Mouse (Mus musculus): ENCODE data around the gene Tmem240. TPM values are rescaled to one million over a fixed set of nuclear protein-coding genes. Genes with fewer than 3 reads are reported as not detected.

Tmem240 gene
- polyA plus RNA-seq, 1 experiment from 2014 or later, result 0.15 TPM

- Histone ChIP-seq H3K9me3 (ENCODE audit: control insufficient read depth, low read length) (no peaks in the 10 kb centered on the region), H3K4me1 (replicated peaks; ENCODE audit: control insufficient read depth, insufficient read depth, low read length) (peaks cover 18% of the 10 kb centered on the region), H3K27ac (ENCODE audit: low read length) (peak within 1 kb of the TSS; percentile 45), H3K4me3 (ENCODE audit: low read length) (peak within 1 kb of the TSS; percentile 85), H3K36me3 (ENCODE audit: control insufficient read depth, insufficient read depth, low read length) (peaks cover 4% of the 10 kb centered on the region), H3K9ac (ENCODE audit: low read length) (peak within 1 kb of the TSS; percentile 82), H3K4me2 (ENCODE audit: low read depth, low read length) (peak within 1 kb of the TSS; percentile 98), H3K27me3 (ENCODE audit: control insufficient read depth, insufficient read depth, low read depth, low read length) (no peaks in the 10 kb centered on the region)
- ATAC-seq (ENCODE audit: low read depth), result peak; percentile 99
- WGBS, result under 1% methylated on average over 63 of the region's 68 CpGs
Observed at GRCm38 (mm10) chr4:155760613-155761355, 26.2 kb downstream of the Tmem240 start, which contains the start of gene Atad3a. Gene Atad3a, minus strand, starts transcription at chr4:155761093.

DNA sequence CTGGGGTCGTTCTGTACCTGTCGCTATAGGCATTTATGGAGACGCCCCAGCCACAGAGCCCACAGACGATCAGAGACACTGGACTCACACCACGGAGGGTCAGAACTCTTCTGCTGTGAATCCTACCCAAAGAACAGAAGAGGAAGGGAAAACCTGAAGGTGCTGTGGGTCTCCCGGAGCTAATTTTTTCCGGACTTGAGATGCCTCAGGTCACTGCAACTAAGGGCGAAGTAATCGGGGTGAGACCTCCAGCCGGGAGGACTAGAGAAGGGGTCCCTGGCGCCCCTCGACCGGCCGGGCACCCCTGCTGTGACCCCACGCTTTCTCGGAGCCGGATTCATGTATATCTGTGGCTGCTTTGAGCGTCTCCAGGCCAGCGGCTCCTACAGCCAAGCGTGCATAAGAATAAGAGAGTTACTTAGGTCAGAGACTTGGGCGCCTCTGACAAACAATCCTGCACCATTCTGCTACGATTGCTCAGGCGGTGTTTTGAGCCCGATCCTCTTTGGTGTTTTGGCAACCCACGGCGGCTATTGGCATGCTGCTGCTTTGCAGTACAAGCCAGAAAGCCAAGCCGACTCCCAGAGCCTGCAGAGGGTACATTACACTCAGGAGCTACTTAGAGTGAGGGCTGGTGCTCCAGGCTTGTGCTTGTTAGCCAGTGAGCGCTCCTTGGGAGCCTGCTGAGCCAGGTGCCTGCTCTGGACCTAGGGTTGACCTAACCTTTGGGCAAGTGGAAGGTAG, 26.9 kb downstream of the Tmem240 start:
- peaks cover 18% of the 10 kb centered on the region for H3K4me1 ChIP-seq (replicated peaks; ENCODE audit: control insufficient read depth, insufficient read depth, low read length)
- no peaks in the 10 kb centered on the region for H3K9me3 ChIP-seq (ENCODE audit: control insufficient read depth, low read length)
- peaks cover under 1% of the 10 kb centered on the region for H3K36me3 ChIP-seq (ENCODE audit: control insufficient read depth, insufficient read depth, low read length)
- H3K27me3 ChIP-seq (ENCODE audit: control insufficient read depth, insufficient read depth, low read depth, low read length), result no peaks in the 10 kb centered on the region
- ATAC-seq (ENCODE audit: low read depth), result 0 out of 2 replicates have a peak, but pooled peaks have one; percentile 3
- peak overlapping the region; percentile 81 for H3K9ac ChIP-seq (ENCODE audit: low read length)
- 2% methylated on average over 28 of the region's 28 CpGs for WGBS
- peak overlapping the region; percentile 98 for H3K4me2 ChIP-seq (ENCODE audit: low read depth, low read length)
- H3K27ac ChIP-seq (ENCODE audit: low read length), result peak overlapping the region; percentile 45; the same call in 1 of the 2 replicates
- peak overlapping the region; percentile 85 for H3K4me3 ChIP-seq (ENCODE audit: low read length)

DNA sequence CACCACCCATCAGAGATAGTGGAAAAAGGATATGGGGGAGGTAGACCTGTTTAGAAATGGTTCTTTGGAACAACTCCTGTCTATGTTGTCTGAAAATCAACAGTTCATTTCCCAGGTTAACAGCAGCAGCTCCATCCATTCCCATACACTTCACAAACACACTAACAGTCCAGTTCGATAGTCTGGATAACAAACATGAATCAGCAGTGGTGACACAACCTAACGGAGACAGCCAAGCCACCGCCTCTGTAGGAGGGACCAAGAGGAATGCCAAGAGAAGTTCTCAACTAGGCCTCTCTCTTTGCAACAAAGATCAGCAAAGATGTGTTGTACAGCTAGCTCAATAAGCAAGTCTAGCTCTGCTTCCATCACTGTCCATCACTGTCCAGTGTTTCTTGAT, 27.8 kb downstream of the Tmem240 start:
- Histone ChIP-seq H3K9me3 (ENCODE audit: control insufficient read depth, low read length) (no peaks in the 10 kb centered on the region), H3K27ac (ENCODE audit: low read length) (no peak overlapping the region), H3K4me3 (ENCODE audit: low read length) (no peak overlapping the region), H3K36me3 (ENCODE audit: control insufficient read depth, insufficient read depth, low read length) (no peaks in the 10 kb centered on the region), H3K9ac (ENCODE audit: low read length) (no peak overlapping the region), H3K27me3 (ENCODE audit: control insufficient read depth, insufficient read depth, low read depth, low read length) (no peaks in the 10 kb centered on the region), H3K4me1 (replicated peaks; ENCODE audit: control insufficient read depth, insufficient read depth, low read length) (peaks cover 18% of the 10 kb centered on the region), H3K4me2 (ENCODE audit: low read depth, low read length) (no peak overlapping the region)
- 78% methylated on average over 3 of the region's 3 CpGs for WGBS
- ATAC-seq (ENCODE audit: low read depth), result no peak

DNA sequence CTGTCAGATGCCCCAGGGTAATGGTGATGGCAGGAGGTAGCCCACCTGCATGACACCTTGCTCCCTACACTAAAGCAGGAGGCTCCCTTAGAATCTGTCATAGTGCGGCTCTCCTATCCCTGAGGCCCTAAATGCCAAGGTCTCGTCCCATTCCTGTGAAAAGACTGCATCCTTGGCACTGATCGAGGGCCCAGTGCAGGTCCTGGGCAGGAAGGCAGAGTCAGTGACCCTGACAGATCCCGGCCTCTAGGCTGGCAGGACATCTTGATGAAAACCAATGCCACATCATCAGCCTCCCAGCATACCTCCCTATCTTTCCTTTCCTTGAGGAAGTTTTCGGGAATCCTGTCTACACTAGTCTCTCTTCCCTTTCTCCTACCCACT, 34.9 kb downstream of the Tmem240 start:
- Histone ChIP-seq H3K4me3 (ENCODE audit: low read length) (peak overlapping the region; percentile 53), H3K36me3 (ENCODE audit: control insufficient read depth, insufficient read depth, low read length) (no peaks in the 10 kb centered on the region), H3K9ac (ENCODE audit: low read length) (peak overlapping the region; percentile 75; the same call in 1 of the 2 replicates), H3K4me2 (ENCODE audit: low read depth, low read length) (peak overlapping the region; percentile 74), H3K4me1 (replicated peaks; ENCODE audit: control insufficient read depth, insufficient read depth, low read length) (peaks cover 14% of the 10 kb centered on the region), H3K27me3 (ENCODE audit: control insufficient read depth, insufficient read depth, low read depth, low read length) (peaks cover 17% of the 10 kb centered on the region), H3K27ac (ENCODE audit: low read length) (no peak overlapping the region), H3K9me3 (ENCODE audit: control insufficient read depth, low read length) (no peaks in the 10 kb centered on the region)
- ATAC-seq (ENCODE audit: low read depth), result no peak
- 57% methylated on average over 5 of the region's 5 CpGs for WGBS

DNA sequence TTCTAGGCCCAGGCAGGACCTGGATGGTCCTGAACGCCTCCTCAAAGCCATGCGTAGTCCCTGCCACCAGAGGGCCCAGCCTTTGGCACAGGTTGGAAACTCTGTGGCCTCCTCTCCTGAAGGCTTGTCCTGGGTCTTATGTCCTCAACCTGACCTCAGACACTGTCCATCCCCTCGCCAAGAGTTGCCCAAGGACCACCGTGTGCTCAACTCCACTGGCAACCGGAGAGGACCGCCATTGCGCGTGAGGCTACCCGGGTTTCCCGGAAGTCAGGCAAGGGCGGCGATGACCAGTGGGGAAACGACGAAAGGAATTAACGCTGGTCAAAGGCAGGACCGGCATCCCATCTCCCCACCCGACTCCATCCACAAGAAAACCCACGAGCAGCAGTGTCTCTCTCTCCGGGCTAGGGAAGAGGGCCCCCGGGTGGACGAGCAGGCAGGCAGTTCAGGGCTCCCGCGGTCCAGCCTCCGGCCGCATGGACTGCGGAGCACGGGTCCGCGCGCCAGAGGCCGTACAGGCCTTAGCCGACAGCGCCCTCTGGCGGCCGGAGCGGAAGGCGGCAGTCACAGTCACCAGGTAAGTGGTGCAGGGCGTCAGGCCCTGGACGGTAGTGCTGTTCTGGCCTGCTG, 35.4 kb downstream of the Tmem240 start:
- H3K27me3 ChIP-seq (ENCODE audit: control insufficient read depth, insufficient read depth, low read depth, low read length), result peaks cover 17% of the 10 kb centered on the region
- H3K36me3 ChIP-seq (ENCODE audit: control insufficient read depth, insufficient read depth, low read length), result no peaks in the 10 kb centered on the region
- no peaks in the 10 kb centered on the region for H3K9me3 ChIP-seq (ENCODE audit: control insufficient read depth, low read length)
- H3K4me1 ChIP-seq (replicated peaks; ENCODE audit: control insufficient read depth, insufficient read depth, low read length), result peaks cover 19% of the 10 kb centered on the region
- peak overlapping the region; percentile 53 for H3K4me3 ChIP-seq (ENCODE audit: low read length)
- WGBS, result 1% methylated on average over 39 of the region's 39 CpGs
- ATAC-seq (ENCODE audit: low read depth), result peak; percentile 91
- H3K27ac ChIP-seq (ENCODE audit: low read length), result peak overlapping the region; percentile 30; the same call in 1 of the 2 replicates
- peak overlapping the region; percentile 74 for H3K4me2 ChIP-seq (ENCODE audit: low read depth, low read length)
- H3K9ac ChIP-seq (ENCODE audit: low read length), result peak overlapping the region; percentile 75

DNA sequence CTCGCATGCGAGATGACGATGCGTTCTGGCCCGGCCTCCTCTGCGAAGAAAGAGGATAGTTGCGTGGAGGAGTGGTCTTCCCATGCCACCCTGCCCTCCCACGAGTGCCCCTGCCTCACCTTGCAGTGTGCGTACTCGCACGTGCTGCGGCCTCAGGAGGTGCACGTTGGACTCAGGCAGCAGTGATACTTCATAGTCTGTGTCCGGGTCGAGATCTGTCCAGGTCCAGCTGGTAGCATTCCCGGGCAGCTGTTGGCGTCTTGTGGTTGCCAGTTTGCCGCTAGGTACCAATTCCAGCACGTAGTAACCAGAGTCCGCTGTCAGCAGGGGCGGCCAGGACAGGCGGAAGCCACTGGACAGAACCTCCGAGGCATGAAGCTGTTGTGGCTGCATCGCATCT, 36.0 kb downstream of the Tmem240 start:
- Histone ChIP-seq H3K4me3 (ENCODE audit: low read length) (peak overlapping the region; percentile 53), H3K9ac (ENCODE audit: low read length) (peak overlapping the region; percentile 75), H3K36me3 (ENCODE audit: control insufficient read depth, insufficient read depth, low read length) (no peaks in the 10 kb centered on the region), H3K4me2 (ENCODE audit: low read depth, low read length) (peak overlapping the region; percentile 74), H3K27me3 (ENCODE audit: control insufficient read depth, insufficient read depth, low read depth, low read length) (peaks cover 17% of the 10 kb centered on the region), H3K9me3 (ENCODE audit: control insufficient read depth, low read length) (no peaks in the 10 kb centered on the region), H3K27ac (ENCODE audit: low read length) (no peak overlapping the region), H3K4me1 (replicated peaks; ENCODE audit: control insufficient read depth, insufficient read depth, low read length) (peaks cover 24% of the 10 kb centered on the region)
- 31% methylated on average over 24 of the region's 24 CpGs for WGBS
- ATAC-seq (ENCODE audit: low read depth), result no peak

DNA sequence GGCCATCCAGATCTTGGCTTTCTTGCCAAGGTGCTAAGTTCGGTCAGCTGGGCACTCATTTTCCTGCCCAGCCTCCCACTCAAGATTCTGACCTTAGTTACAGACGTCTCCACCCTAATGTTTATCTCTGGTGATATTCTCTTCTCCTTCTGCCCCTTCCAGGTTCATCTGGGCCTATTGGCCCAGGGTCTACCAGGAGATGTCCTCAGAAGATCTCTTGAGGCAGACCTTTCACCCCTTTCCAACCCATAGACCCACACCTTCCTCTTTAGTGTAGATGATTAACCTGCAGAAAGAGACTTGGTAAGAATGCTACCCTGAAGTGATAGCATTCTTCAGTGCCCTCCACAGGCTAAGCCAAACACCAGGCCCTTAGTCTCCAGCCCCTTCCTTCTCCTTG, 37.1 kb downstream of the Tmem240 start:
- Histone ChIP-seq H3K27ac (ENCODE audit: low read length) (no peak overlapping the region), H3K36me3 (ENCODE audit: control insufficient read depth, insufficient read depth, low read length) (no peaks in the 10 kb centered on the region), H3K4me2 (ENCODE audit: low read depth, low read length) (no peak overlapping the region), H3K27me3 (ENCODE audit: control insufficient read depth, insufficient read depth, low read depth, low read length) (peaks cover 17% of the 10 kb centered on the region), H3K4me3 (ENCODE audit: low read length) (no peak overlapping the region), H3K9ac (ENCODE audit: low read length) (no peak overlapping the region), H3K9me3 (ENCODE audit: control insufficient read depth, low read length) (no peaks in the 10 kb centered on the region), H3K4me1 (replicated peaks; ENCODE audit: control insufficient read depth, insufficient read depth, low read length) (peaks cover 32% of the 10 kb centered on the region)
- ATAC-seq (ENCODE audit: low read depth), result no peak
- 55% methylated on average over 2 of the region's 2 CpGs for WGBS

DNA sequence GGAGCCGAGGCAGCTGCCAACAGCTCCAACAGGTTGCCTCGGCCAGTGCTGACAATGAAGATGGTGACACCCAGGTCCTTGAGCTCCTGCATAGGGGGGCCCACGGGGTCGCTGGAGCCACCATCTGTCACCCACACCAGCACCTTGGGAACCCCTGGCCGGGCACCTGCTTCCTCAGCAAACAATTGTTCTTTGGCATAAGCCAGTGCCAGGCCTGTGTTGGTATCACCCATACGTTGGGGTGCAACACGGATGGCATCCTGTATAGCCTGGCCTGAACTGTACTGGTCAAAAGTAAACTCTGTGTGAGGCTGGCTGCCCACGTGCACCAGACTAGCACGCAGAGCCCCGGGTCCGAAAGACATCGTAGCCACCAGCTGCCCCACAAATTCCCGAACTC, 38.2 kb downstream of the Tmem240 start:
- Histone ChIP-seq H3K4me3 (ENCODE audit: low read length) (no peak overlapping the region), H3K4me2 (ENCODE audit: low read depth, low read length) (no peak overlapping the region), H3K9ac (ENCODE audit: low read length) (no peak overlapping the region), H3K36me3 (ENCODE audit: control insufficient read depth, insufficient read depth, low read length) (no peaks in the 10 kb centered on the region), H3K4me1 (replicated peaks; ENCODE audit: control insufficient read depth, insufficient read depth, low read length) (peaks cover 43% of the 10 kb centered on the region), H3K9me3 (ENCODE audit: control insufficient read depth, low read length) (no peaks in the 10 kb centered on the region), H3K27me3 (ENCODE audit: control insufficient read depth, insufficient read depth, low read depth, low read length) (peaks cover 17% of the 10 kb centered on the region), H3K27ac (ENCODE audit: low read length) (no peak overlapping the region)
- ATAC-seq (ENCODE audit: low read depth), result no peak
- 84% methylated on average over 13 of the region's 13 CpGs for WGBS

All from lung, embryonic 16.5 days (tissue).